Mouse (Mus musculus) embryonic facial prominence, embryonic 10.5 days (tissue): ENCODE measurements around the gene Litaf. TPM values are rescaled to one million over a fixed set of nuclear protein-coding genes. Genes with fewer than 3 reads are reported as not detected.
A peak's percentile ranks its signal among the peaks of the same experiment; 100 is the strongest.

ENCODE experiments used
- DNase-seq: peaks from one replicate; pipeline ENCODE4 v3.0.0-alpha.2; 2017; ENCODE audit warnings: low spot score
- H3K27ac ChIP-seq: fragments of 300-500 bp; sonication (generic); replicated peaks from 2 replicates; pipeline ENCODE4 v1.5.1; 2016; ENCODE audit warnings: mild to moderate bottlenecking
- H3K27me3 ChIP-seq: fragments of 300-500 bp; sonication (generic); replicated peaks from 2 replicates; pipeline ENCODE4 v1.6.1; 2016; ENCODE audit warnings: low read depth, mild to moderate bottlenecking; ENCODE audit not compliant: poor library complexity, severe bottlenecking
- H3K36me3 ChIP-seq: fragments of 300-500 bp; sonication (generic); replicated peaks from 2 replicates; pipeline ENCODE4 v1.6.1; 2016; ENCODE audit warnings: mild to moderate bottlenecking, moderate library complexity
- H3K4me1 ChIP-seq: fragments of 300-500 bp; sonication (generic); 2 replicates; pipeline ENCODE4 v1.6.1; 2016
- H3K4me3 ChIP-seq: fragments of 300-500 bp; sonication (generic); 2 replicates; pipeline ENCODE4 v1.5.1; 2016; ENCODE audit warnings: mild to moderate bottlenecking, moderate library complexity
- H3K9me3 ChIP-seq: fragments of 300-500 bp; sonication (generic); 2 replicates; pipeline ENCODE4 v1.6.1; 2016; ENCODE audit warnings: mild to moderate bottlenecking
- WGBS: fragments of 180-500 bp; shearing (Covaris S2); methylation state at CpG from one replicate; pipeline ENCODE4 v1.1.7; 2016; 5-methylcytosine and 5-hydroxymethylcytosine counted together
- polyA plus RNA-seq: library from polyadenylated mRNA; unstranded; fragments of >200 nt; fragmentation: Nextera tagmentation; extraction: Ambion mirVana; gene quantifications from 2 replicates; pipeline ENCODE4 v1.2.1, GENCODE M21; 2016

The Litaf gene
- polyA plus RNA-seq = 97.3 and 115 TPM in 2 replicates

GRCm38 (mm10) chr16:11066029-11066832 is at the start of gene Litaf:
TSS of gene Litaf (minus strand) at chr16:11066157.
- Histone ChIP-seq H3K27me3 (no peaks in the 10 kb centered on the region), H3K9me3 (no peaks in the 10 kb centered on the region), H3K4me3 (peak within 1 kb of the TSS; percentile 84), H3K36me3 (peaks cover 31% of the 10 kb centered on the region), H3K27ac (peak within 1 kb of the TSS; percentile 99), H3K4me1 (peaks cover 64% of the 10 kb centered on the region)
- WGBS = under 1% methylated on average over 77 of the region's 78 CpGs
- DNase-seq = peak; percentile 100

- Histone ChIP-seq H3K4me3 (no peak overlapping the region), H3K4me1 (no peaks in the 10 kb centered on the region), H3K9me3 (no peaks in the 10 kb centered on the region), H3K36me3 (peaks cover 47% of the 10 kb centered on the region), H3K27ac (no peak overlapping the region), H3K27me3 (no peaks in the 10 kb centered on the region)
- WGBS = 79% methylated on average over 4 of the region's 4 CpGs
- DNase-seq = no peak
These were observed 43.3 kb upstream of the Litaf start for GRCm38 (mm10) chr16:11109198-11109740.

GRCm38 (mm10) chr16:11104905-11105304 is 38.9 kb upstream of the Litaf start:
- H3K27ac ChIP-seq = no peak overlapping the region
- WGBS = 76% methylated on average over 1 of the region's 1 CpGs
- H3K27me3 ChIP-seq = no peaks in the 10 kb centered on the region

GRCm38 (mm10) chr16:11097301-11097700 is 31.3 kb upstream of the Litaf start:
- DNase-seq = no peak
- Histone ChIP-seq H3K27me3 (no peaks in the 10 kb centered on the region), H3K4me1 (no peaks in the 10 kb centered on the region), H3K4me3 (no peak overlapping the region), H3K9me3 (no peaks in the 10 kb centered on the region), H3K36me3 (peaks cover 37% of the 10 kb centered on the region), H3K27ac (no peak overlapping the region)
- 89% methylated on average over 3 of the region's 3 CpGs for whole genome bisulfite sequencing

More at GRCm38 (mm10) chr16:11104905-11105304, 38.9 kb upstream of the Litaf start:
- no peak overlapping the region for H3K4me3 ChIP-seq
- H3K36me3 ChIP-seq = peaks cover 56% of the 10 kb centered on the region
- DNase-seq = no peak
- no peaks in the 10 kb centered on the region for H3K9me3 ChIP-seq
- no peaks in the 10 kb centered on the region for H3K4me1 ChIP-seq

- Histone ChIP-seq H3K4me3 (no peak overlapping the region), H3K27ac (no peak overlapping the region), H3K27me3 (no peaks in the 10 kb centered on the region), H3K9me3 (no peaks in the 10 kb centered on the region), H3K36me3 (peaks cover 54% of the 10 kb centered on the region), H3K4me1 (no peaks in the 10 kb centered on the region)
- no peak for DNase-seq
- WGBS = 92% methylated on average over 13 of the region's 13 CpGs
These were observed 27.9 kb upstream of the Litaf start for GRCm38 (mm10) chr16:11093717-11094386.

GRCm38 (mm10) chr16:11092523-11092922 is 26.6 kb upstream of the Litaf start:
- Histone ChIP-seq H3K36me3 (peaks cover 66% of the 10 kb centered on the region), H3K27ac (no peak overlapping the region), H3K4me3 (no peak overlapping the region), H3K9me3 (no peaks in the 10 kb centered on the region), H3K27me3 (no peaks in the 10 kb centered on the region), H3K4me1 (no peaks in the 10 kb centered on the region)
- 87% methylated on average over 3 of the region's 3 CpGs for WGBS
- no peak for DNase-seq

- 77% methylated on average over 4 of the region's 4 CpGs for WGBS
- no peaks in the 10 kb centered on the region for H3K27me3 ChIP-seq
- H3K4me1 ChIP-seq = no peaks in the 10 kb centered on the region
- no peak overlapping the region for H3K27ac ChIP-seq
- DNase-seq = no peak
- H3K9me3 ChIP-seq = no peaks in the 10 kb centered on the region
- no peak overlapping the region for H3K4me3 ChIP-seq
- H3K36me3 ChIP-seq = peaks cover 70% of the 10 kb centered on the region
These were observed 26.1 kb upstream of the Litaf start for GRCm38 (mm10) chr16:11092061-11092460.

- no peak for DNase-seq
- H3K27me3 ChIP-seq = no peaks in the 10 kb centered on the region
- no peak overlapping the region for H3K4me3 ChIP-seq
- H3K9me3 ChIP-seq = no peaks in the 10 kb centered on the region
- H3K27ac ChIP-seq = no peak overlapping the region
- no peaks in the 10 kb centered on the region for H3K4me1 ChIP-seq
- peaks cover 75% of the 10 kb centered on the region for H3K36me3 ChIP-seq
- 86% methylated on average over 10 of the region's 10 CpGs for WGBS
These were observed 25.0 kb upstream of the Litaf start for GRCm38 (mm10) chr16:11090836-11091570.

- peaks cover 98% of the 10 kb centered on the region for H3K36me3 ChIP-seq
- H3K27ac ChIP-seq = no peak overlapping the region
- WGBS = 78% methylated on average over 5 of the region's 5 CpGs
These were observed 21.1 kb upstream of the Litaf start for GRCm38 (mm10) chr16:11086856-11087588.

GRCm38 (mm10) chr16:11086299-11086698 is 20.3 kb upstream of the Litaf start:
- Histone ChIP-seq H3K4me1 (no peaks in the 10 kb centered on the region), H3K36me3 (peaks cover 98% of the 10 kb centered on the region), H3K27ac (no peak overlapping the region), H3K9me3 (no peaks in the 10 kb centered on the region), H3K27me3 (no peaks in the 10 kb centered on the region), H3K4me3 (no peak overlapping the region)
- WGBS = 95% methylated on average over 3 of the region's 3 CpGs
- no peak for DNase-seq

More at GRCm38 (mm10) chr16:11086856-11087588, 21.1 kb upstream of the Litaf start:
- Histone ChIP-seq H3K9me3 (no peaks in the 10 kb centered on the region), H3K4me3 (no peak overlapping the region), H3K27me3 (no peaks in the 10 kb centered on the region), H3K4me1 (no peaks in the 10 kb centered on the region)
- DNase-seq = no peak

GRCm38 (mm10) chr16:11084181-11084580 is 18.2 kb upstream of the Litaf start:
- no peak overlapping the region for H3K4me3 ChIP-seq
- no peak for DNase-seq
- no peaks in the 10 kb centered on the region for H3K27me3 ChIP-seq
- no peaks in the 10 kb centered on the region for H3K9me3 ChIP-seq
- 93% methylated on average over 8 of the region's 8 CpGs for WGBS
- no peak overlapping the region for H3K27ac ChIP-seq
- H3K4me1 ChIP-seq = no peaks in the 10 kb centered on the region
- peaks cover 98% of the 10 kb centered on the region for H3K36me3 ChIP-seq
